Mouse (Mus musculus): ENCODE data around the gene Med26.

GRCm38 (mm10) chr8:72507505-72507904 is 40.6 kb downstream of the Med26 start:
- no peak for TF ChIP-seq CTCF (conservative IDR thresholded peaks at IDR 0.05; ENCODE audit: low read length)
- no peak for TF ChIP-seq POU5F1 (IDR thresholded peaks at IDR 0.05; ENCODE audit: borderline replicate concordance, low read length)

Data from E14TG2a.4 (cell line).